Mouse (Mus musculus): ENCODE measurements at regions not wholly inside any gene's neighbourhood (a gene's known extent, or its start where the extent isn't known, plus 50 kb on each side); places are given as distances from the start of the nearest gene placed in this dataset.

DNA sequence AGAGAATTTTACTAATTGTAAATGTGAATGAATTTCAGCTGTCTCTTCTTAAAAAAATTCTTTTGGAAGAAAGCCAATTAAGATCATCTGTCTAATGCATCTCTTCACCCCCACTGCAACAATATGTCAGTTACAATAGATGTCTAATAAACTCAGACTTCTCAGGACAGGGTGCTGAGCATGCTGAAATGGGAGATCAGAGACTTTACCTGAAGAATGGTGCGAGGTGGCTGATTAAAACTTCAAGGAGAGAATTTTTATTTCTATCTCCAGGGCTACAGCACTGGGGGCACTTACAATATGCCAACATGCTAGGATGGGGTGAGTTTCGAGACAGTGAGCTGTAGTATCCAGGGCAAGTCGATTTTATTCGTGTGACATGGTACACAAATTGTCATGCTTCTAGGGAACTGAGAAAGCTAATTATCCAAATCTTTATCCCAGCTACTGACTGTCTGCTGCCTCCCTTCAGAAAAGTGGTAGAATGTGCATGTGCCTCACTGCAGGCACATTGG, 449.0 kb upstream of the Fam92a start:
- no peak for DNase-seq

DNA sequence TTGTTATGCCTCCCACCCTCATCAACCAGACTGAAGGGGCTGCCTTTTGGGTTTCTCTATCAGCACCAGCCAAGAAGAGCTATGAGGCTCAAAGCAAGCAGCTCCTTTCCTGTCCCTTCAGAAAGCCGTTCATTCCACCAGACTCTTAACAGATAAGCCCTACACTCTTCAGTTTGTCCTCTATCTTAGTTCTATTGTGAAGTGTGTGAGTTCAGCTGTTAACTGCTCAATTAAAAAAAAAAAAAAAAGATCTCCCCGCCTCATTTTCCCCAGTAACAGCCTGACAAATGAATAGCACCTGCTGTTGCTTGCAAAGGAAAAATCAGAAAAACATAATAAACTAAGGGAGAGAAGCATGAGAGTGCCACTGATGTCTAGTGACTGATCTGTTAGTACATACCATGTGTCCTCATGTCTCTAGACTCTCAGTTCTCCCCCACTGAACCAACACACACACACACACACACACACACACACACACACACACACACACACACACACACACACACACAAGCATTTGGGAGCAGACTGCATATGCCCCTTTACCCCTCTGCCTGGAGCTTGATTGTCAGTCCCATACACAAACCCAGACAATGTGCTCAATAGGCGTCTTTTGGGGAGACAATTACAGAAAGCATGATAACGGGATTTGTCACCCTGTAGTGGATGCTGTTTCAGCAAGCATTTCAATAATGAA, 448.4 kb upstream of the Fam92a start:
- DNase-seq: no peak

- DNase-seq: no peak
Measured at GRCm38 (mm10) chr4:12616665-12617064, 444.9 kb upstream of the Fam92a start.

GRCm38 (mm10) chr4:12611511-12611910, 439.7 kb upstream of the Fam92a start:
- no peak for DNase-seq

- no peak for DNase-seq
Measured at GRCm38 (mm10) chr4:12601165-12601919, 429.5 kb upstream of the Fam92a start.

DNA sequence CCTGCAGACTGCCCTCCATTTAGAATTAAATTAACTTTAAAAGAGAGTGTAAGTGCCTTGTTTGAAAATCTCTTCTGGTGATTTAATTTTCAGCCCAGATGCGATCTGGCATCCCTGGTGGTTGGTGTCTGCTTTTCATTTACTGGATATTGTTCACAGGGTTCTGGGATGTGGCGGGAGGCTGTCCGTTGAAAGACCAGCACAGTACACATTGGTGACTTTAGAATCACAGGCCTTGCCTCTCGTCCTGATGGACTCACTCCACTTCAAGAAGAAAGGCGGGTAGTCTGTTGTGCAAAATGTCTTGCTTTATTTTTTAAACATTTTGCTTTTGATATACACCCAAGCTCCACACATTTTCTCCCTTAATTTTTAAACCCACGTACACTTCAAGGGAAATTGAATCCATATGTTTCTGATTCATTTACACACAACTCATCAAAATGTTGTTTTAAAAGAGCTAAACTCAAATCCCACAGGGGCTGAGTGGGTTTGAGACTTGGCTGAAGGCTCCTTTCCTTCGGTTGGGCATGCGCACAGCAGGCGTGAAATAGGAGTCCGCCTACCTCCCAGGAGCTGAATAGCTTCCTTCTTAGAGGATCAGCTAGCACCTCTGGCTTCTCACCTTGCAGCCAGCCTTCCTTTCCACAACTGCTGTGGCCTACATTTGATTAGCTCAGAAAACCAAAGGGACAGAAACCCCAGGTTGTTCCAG, 424.1 kb upstream of the Fam92a start:
- no peak for DNase-seq

- DNase-seq: no peak
Measured at GRCm38 (mm10) chr4:12592973-12593372, 421.2 kb upstream of the Fam92a start.

- no peak for DNase-seq
Measured at GRCm38 (mm10) chr4:12578102-12578501, 406.3 kb upstream of the Fam92a start.

DNA sequence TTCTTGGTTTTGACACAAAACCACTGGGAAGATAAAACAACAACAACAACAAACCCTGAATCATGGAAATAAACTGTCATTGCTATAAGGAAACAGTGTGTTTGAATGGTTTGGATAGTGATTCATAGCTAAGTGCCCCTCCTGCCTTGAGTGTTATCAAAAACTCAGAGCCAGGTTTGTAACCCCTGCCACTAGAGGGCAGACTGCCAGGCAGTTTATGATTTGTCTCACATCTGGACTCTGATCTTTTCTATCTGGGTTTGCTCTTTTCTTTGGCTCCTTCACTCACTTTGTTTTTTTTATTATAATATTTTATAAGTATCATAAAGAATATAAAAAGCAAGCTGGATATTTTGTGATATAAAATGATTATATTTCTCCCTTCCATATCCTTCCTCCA, 400.1 kb upstream of the Fam92a start:
- DNase-seq: no peak

GRCm38 (mm10) chr4:12570689-12571088, 398.9 kb upstream of the Fam92a start:
- no peak for DNase-seq

- no peak for DNase-seq
Measured at GRCm38 (mm10) chr4:12567643-12568042, 395.8 kb upstream of the Fam92a start.

- no peak for DNase-seq
Measured at GRCm38 (mm10) chr4:12563016-12563415, 391.2 kb upstream of the Fam92a start.

DNA sequence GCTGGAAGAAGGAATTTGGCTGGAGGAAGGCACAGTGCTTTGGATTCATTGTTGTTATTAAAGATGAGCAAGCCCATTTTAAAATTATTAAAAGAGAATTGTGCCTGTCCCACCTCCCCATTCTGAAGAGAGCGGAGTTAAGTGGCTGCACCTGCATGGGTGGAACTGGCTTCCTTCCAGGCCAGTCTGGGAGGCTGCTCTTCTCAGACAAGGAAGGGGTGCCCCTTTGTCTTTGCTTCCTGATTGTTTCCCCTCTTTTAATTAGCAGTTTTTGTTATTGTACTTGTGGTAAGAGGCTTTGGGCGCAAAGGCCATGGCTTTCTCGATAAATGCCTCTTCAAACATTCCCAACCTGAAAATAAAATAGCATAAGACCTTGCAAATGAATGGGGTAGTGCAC, 388.7 kb upstream of the Fam92a start:
- no peak for DNase-seq

GRCm38 (mm10) chr4:12560015-12560414, 388.2 kb upstream of the Fam92a start:
- DNase-seq: no peak

GRCm38 (mm10) chr4:12557105-12557504, 385.3 kb upstream of the Fam92a start:
- no peak for DNase-seq

DNA sequence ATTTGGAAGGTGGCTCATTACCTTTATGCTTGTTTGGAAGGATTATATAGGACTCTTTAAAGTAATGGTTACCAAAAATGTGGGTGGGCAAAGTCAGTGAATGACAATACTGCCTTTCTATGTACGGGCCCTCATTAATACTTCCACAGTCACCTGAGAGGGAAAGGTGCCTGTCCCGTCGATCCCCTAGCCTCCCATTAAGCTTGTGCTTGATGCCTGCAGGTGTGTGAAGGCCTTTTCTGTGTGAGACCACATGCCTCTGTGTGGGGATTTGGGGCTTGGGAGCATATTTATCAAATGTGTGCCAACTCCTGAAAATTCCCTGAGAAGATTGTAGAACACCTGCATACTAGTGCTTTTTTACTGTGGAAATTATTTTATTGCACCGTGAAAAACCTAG, 377.4 kb upstream of the Fam92a start:
- no peak for DNase-seq

DNA sequence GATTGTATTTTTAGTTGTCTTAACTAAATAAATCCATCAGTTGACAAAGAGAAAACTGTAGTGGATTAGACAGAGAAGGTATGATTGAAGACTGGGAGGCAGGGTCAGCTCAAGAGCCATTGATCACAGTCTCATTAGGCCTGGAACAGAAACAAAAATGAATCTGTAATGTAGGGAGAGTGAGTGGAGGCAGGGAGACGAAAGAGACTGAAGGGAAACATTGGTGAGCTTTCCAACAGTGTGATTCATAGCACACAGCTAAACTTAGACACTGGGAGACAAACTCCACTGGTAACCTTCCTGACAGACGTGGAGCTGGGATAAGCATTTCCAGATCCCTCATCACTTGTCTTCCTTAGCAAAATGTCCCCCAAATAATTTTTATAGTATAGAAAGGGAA, 372.1 kb upstream of the Fam92a start:
- no peak for DNase-seq

DNA sequence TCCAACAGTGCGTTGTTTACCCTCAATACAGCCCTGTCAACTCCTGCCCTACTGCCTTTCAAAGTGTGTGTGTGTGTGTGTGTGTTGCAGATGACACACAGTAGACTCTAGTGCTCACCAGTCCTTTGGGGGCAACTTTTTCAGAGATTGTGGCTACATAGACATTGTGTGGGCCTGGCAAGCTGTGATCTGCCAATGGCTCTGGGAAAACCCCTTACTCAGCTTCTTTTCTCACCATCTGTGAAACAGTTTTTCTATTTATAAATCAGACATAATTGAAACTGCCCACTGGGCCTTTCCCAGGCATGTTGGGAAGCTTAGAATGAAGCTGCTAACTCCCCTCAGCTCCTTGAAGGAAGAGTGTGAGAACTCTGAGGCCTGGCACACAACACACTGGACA, 369.7 kb upstream of the Fam92a start:
- no peak for DNase-seq

DNA sequence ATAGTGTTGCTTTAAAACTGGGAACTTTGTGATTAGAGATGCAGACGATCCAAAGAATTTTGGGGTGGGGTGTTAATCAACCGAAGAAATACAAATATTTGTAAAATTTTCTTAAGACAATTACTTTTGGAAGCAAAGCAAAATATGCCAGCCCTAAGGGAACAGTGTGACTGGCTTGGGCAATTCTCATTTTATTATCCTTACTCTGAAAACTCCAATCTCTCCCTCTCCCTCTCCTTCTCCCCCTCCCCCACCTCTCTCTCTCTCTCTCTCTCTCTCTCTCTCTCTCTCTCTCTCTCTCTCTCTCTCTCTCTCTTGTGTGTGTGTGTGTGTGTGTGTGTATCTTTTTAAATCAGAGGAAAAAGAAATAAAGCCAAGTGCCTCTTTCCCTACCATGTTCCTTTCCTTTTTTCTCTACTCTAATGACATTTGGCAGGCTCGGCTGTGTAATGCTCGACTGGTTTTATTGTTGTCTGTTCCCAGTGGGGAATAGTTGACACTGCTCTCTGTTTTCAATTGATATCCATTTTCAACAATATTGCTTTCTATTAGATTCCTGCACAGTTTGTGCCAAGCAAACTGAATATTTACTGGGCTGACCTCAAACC, 367.5 kb upstream of the Fam92a start:
- DNase-seq: no peak

DNA sequence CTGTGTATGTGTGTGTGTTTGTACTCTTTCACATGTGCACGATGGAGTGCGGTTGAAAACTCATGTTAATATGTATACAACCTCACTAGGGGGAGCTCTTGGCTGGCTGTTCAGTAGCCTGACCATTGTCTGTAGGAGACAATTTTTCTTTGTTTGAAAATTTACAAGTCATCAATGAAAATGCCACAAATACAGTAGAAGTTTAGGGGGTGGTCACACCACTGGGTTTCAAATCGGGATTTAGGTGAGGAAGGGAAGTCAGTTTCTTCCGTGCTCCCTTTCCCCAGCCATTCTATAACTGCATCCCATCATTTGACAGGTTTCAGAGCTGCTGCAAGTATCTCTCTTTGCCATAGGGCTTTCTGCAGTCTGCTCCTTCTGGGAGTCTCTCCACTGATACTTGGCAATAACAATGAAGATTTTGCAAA, 366.9 kb upstream of the Fam92a start:
- peak; percentile 54 to 61 for DNase-seq

GRCm38 (mm10) chr4:12538043-12538442, 366.2 kb upstream of the Fam92a start:
- DNase-seq: no peak

DNA sequence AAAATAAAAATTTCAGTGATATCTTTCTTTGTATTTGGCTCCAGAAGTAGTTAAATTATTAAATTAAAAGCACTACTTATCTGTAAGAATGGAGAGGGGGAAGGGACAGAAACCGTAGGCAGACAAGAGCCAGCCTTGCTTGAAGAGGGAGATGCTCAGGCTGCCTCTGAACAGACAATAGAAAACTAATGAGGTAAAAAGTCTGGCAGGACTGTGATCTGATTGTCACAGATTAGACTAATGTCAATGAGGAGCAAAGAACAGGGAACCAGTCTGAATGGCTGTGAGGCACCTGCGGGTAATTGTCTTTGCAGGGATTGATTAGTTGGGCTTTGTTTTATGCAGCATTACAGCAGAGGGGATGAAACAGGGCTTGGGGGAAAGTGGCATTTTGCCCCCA, 362.3 kb upstream of the Fam92a start:
- DNase-seq: no peak

GRCm38 (mm10) chr4:12532961-12533360, 361.1 kb upstream of the Fam92a start:
- no peak for DNase-seq
